Mouse (Mus musculus) lung, postnatal 0 days (tissue): ENCODE measurements around the gene Il15ra. TPM values are rescaled to one million over a fixed set of nuclear protein-coding genes. Genes with fewer than 3 reads are reported as not detected.

ENCODE experiments used
- ATAC-seq: fragments of 200-750 bp; cut with Nextera tagmentation; 2 replicates; pipeline ENCODE4 v1.8.0; 2017; ENCODE audit warnings: moderate library complexity
- DNase-seq: peaks from one replicate; pipeline ENCODE4 v3.0.0-alpha.2; 2016; ENCODE audit warnings: low spot score
- H3K27ac ChIP-seq: fragments of 300-500 bp; sonication (generic); 2 replicates; pipeline ENCODE4 v1.5.1; 2014; ENCODE audit warnings: antibody characterized with exemption, mild to moderate bottlenecking, low read length, mixed read lengths
- H3K27me3 ChIP-seq: fragments of 300-500 bp; sonication (generic); replicated peaks from 2 replicates; pipeline ENCODE4 v1.6.1; 2014; ENCODE audit warnings: low read length, mixed read lengths; ENCODE audit not compliant: insufficient read depth
- H3K36me3 ChIP-seq: fragments of 300-500 bp; sonication (generic); 2 replicates; pipeline ENCODE4 v1.6.1; 2014; ENCODE audit warnings: low read length, mixed read lengths; ENCODE audit not compliant: insufficient read depth
- H3K4me1 ChIP-seq: fragments of 300-500 bp; sonication (generic); 2 replicates; pipeline ENCODE4 v1.6.1; 2014; ENCODE audit warnings: antibody characterized with exemption, low read depth, low read length, mixed read lengths; ENCODE audit not compliant: insufficient read depth
- H3K4me2 ChIP-seq: fragments of 300-500 bp; sonication (generic); replicated peaks from 2 replicates; pipeline ENCODE4 v1.6.1; 2014; ENCODE audit warnings: low read depth, mild to moderate bottlenecking, low read length, moderate library complexity, mixed read lengths
- H3K4me3 ChIP-seq: fragments of 300-500 bp; sonication (generic); 2 replicates; pipeline ENCODE4 v1.5.1; 2014; ENCODE audit warnings: low read depth, low read length
- H3K9ac ChIP-seq: fragments of 300-500 bp; sonication (generic); replicated peaks from 2 replicates; pipeline ENCODE4 v1.6.1; 2014; ENCODE audit warnings: low read depth, mild to moderate bottlenecking
- H3K9me3 ChIP-seq: fragments of 300-500 bp; sonication (generic); 2 replicates; pipeline ENCODE4 v1.6.1; 2016; ENCODE audit warnings: low read length, mixed read lengths
- CTCF ChIP-seq: IDR thresholded peaks from 2 replicates; pipeline ENCODE4 v1.5.1; 2016; ENCODE audit warnings: antibody characterized with exemption, mild to moderate bottlenecking
- EP300 ChIP-seq: IDR thresholded peaks from 2 replicates; pipeline ENCODE4 v1.6.1; 2016; ENCODE audit warnings: antibody characterized with exemption, mild to moderate bottlenecking, control low read depth
- WGBS: fragments of 180-500 bp; shearing (Covaris S2); extraction: QIAGEN DNeasy Blood & Tissue Kit; methylation state at CpG from one replicate; pipeline ENCODE4 v1.1.7; 2014; 5-methylcytosine and 5-hydroxymethylcytosine counted together
- polyA plus RNA-seq: library from polyadenylated mRNA; unstranded; fragments of >200 nt; fragmentation: Nextera tagmentation; extraction: Ambion mirVana; gene quantifications from 2 replicates; pipeline ENCODE4 v1.2.1, GENCODE M21; 2015

Il15ra gene
- polyA plus RNA-seq, 1 experiment from 2014 or later = 6.7 TPM

GRCm38 (mm10) chr2:11778087-11778823 is 73.2 kb downstream of the Il15ra start:
- WGBS = 2% methylated on average over 43 of the region's 43 CpGs
- peaks cover 5% of the 10 kb centered on the region; the same call in 1 of the 2 replicates for H3K4me1 ChIP-seq
- peak overlapping the region; percentile 76 for H3K4me3 ChIP-seq
- H3K9ac ChIP-seq = peak overlapping the region; percentile 60
- TF ChIP-seq CTCF = peak; percentile 44
- TF ChIP-seq EP300 = no peak
- H3K9me3 ChIP-seq = no peaks in the 10 kb centered on the region
- 0 out of 2 replicates have a peak, but pooled peaks cover 4% of the 10 kb centered on the region for H3K36me3 ChIP-seq
- peak overlapping the region; percentile 93 for H3K27ac ChIP-seq
- H3K4me2 ChIP-seq = peak overlapping the region; percentile 86
- peak; percentile 97 for DNase-seq
- ATAC-seq = peak; percentile 87
- H3K27me3 ChIP-seq = no peaks in the 10 kb centered on the region

Other genes starting within 250 kb of the Il15ra start
- 17.7 and 18.3 TPM in 2 replicates for gene Pfkfb3, start 151.2 kb upstream of the Il15ra start, polyA plus RNA-seq
- gene Rbm17, start 101.1 kb upstream of the Il15ra start, polyA plus RNA-seq = 72.6 and 73.1 TPM in 2 replicates
- not detected in 2 replicates for gene Gm17490, start 79.0 kb upstream of the Il15ra start, polyA plus RNA-seq
- 0.04 TPM in 1 of 2 replicates, not detected in the other for gene Il2ra, start 62.5 kb upstream of the Il15ra start, polyA plus RNA-seq
- gene Fbh1, start 72.3 kb downstream of the Il15ra start, polyA plus RNA-seq = 65.0 and 70.4 TPM in 2 replicates
- 25.4 and 30.3 TPM in 2 replicates for gene Ankrd16, start 72.6 kb downstream of the Il15ra start, polyA plus RNA-seq